Mouse (Mus musculus): ENCODE data around the gene Gm20696.

DNA sequence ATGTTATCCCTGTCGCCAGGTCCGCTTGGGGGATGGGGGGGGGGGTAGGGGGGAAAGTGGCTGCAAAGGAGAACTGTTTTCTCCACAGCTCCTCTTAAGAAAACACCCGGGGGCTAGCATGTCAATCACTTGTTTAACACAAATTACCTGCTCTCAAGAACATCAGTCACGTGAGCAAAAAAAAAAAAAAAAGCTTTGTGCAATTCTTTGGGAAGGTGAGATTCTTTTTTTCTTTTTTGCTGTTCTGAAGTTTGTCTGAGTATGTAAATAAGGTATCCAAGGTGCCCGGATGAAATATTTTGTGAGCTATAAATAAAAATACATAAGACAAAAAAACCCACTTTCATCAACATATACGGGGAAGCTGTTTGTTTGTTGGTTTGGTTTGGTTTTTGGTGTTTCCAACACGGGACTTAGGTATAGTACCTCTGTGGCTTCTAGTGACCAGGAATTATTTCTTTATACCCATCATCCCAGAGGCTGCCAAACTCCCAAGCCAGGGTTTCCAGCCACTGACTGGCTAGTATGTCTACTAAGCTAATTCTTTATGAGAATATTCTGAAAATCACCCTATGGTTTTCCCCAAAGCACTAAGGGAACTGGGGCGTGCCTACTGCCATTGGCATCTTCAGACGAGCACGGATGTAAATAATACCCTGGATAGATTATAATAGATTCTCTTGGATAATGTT, 142.8 kb downstream of the Gm20696 start:
- TF ChIP-seq CTCF (IDR thresholded peaks at IDR 0.05; ENCODE audit: extremely low read depth, insufficient read depth, low read length) (no peak), POLR2A (IDR thresholded peaks at IDR 0.05; ENCODE audit: extremely low read depth, insufficient read depth, low read length) (no peak)
